Mouse (Mus musculus): Measurements from ENCODE around the gene Uqcr11. TPM values are rescaled to one million over a fixed set of nuclear protein-coding genes. Genes with fewer than 3 reads are reported as not detected.

The Uqcr11 gene
- polyA plus RNA-seq, 2 experiments, result 707 to 718 TPM

- Histone ChIP-seq H3K9me3 (ENCODE audit: control insufficient read depth, low read length) (no peaks in the 10 kb centered on the region), H3K27ac (replicated peaks; ENCODE audit: low read depth, low read length) (no peak overlapping the region), H3K4me1 (ENCODE audit: control insufficient read depth, insufficient read depth, low read length) (no peaks in the 10 kb centered on the region), H3K9ac (ENCODE audit: low read depth, low read length, severe bottlenecking) (no peak overlapping the region), H3K4me2 (replicated peaks; ENCODE audit: low read depth, low read length, severe bottlenecking) (no peak overlapping the region), H3K36me3 (ENCODE audit: control insufficient read depth, insufficient read depth, low read length) (no peaks in the 10 kb centered on the region), H3K4me3 (replicated peaks; ENCODE audit: low read length) (no peak overlapping the region), H3K27me3 (ENCODE audit: control insufficient read depth, insufficient read depth, low read length) (no peaks in the 10 kb centered on the region)
- TF ChIP-seq POLR2A (IDR thresholded peaks at IDR 0.05; ENCODE audit: borderline replicate concordance, extremely low read depth, insufficient read depth, insufficient read length), result no peak
- ATAC-seq (ENCODE audit: low FRiP score, low read depth) (no peak), DNase-seq (ENCODE audit: low spot score) (no peak)
- WGBS, result 62% methylated on average over 8 of the region's 8 CpGs
These were observed 35.0 kb upstream of the Uqcr11 start for GRCm38 (mm10) chr10:80441598-80441997.

DNA sequence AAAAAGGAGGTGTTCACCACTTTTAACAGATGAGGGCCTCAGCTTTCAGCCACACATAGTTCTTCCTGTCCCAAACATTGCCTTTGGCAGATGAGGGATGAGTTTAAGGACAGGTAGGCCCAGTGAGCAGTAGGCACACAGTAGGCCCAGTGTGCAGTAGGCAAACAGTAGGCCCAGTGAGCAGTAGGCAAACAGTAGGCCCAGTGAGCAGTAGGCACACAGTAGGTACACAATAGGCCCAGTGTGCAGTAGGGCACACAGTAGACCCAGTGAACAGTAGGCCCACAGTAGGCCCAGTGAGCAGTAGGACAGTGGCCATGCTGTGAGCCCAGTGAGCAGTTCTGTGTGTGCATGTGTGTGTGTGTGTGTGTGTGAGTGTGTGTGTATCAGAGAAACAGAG, 33.4 kb upstream of the Uqcr11 start:
- Histone ChIP-seq H3K4me2 (replicated peaks; ENCODE audit: low read depth, low read length, severe bottlenecking) (no peak overlapping the region), H3K9ac (ENCODE audit: low read depth, low read length, severe bottlenecking) (no peak overlapping the region), H3K4me1 (ENCODE audit: control insufficient read depth, insufficient read depth, low read length) (no peaks in the 10 kb centered on the region), H3K4me3 (replicated peaks; ENCODE audit: low read length) (no peak overlapping the region), H3K27ac (replicated peaks; ENCODE audit: low read depth, low read length) (no peak overlapping the region), H3K27me3 (ENCODE audit: control insufficient read depth, insufficient read depth, low read length) (no peaks in the 10 kb centered on the region), H3K36me3 (ENCODE audit: control insufficient read depth, insufficient read depth, low read length) (no peaks in the 10 kb centered on the region), H3K9me3 (ENCODE audit: control insufficient read depth, low read length) (no peaks in the 10 kb centered on the region)
- DNase-seq (ENCODE audit: low spot score) (no peak), ATAC-seq (ENCODE audit: low FRiP score, low read depth) (no peak)
- TF ChIP-seq POLR2A (IDR thresholded peaks at IDR 0.05; ENCODE audit: borderline replicate concordance, extremely low read depth, insufficient read depth, insufficient read length), result no peak

GRCm38 (mm10) chr10:80437973-80438372, 31.3 kb upstream of the Uqcr11 start:
- ATAC-seq (ENCODE audit: low FRiP score, low read depth), result no peak
- 53% methylated on average over 4 of the region's 4 CpGs for WGBS

GRCm38 (mm10) chr10:80436276-80436675, 29.6 kb upstream of the Uqcr11 start:
- H3K4me1 ChIP-seq (ENCODE audit: control insufficient read depth, insufficient read depth, low read length), result peaks cover 8% of the 10 kb centered on the region
- ATAC-seq (ENCODE audit: low FRiP score, low read depth) (no peak), DNase-seq (ENCODE audit: low spot score) (peak; percentile 20)
- H3K27ac ChIP-seq (replicated peaks; ENCODE audit: low read depth, low read length), result no peak overlapping the region
- no peak for TF ChIP-seq POLR2A (IDR thresholded peaks at IDR 0.05; ENCODE audit: borderline replicate concordance, extremely low read depth, insufficient read depth, insufficient read length)
- 13% methylated on average over 9 of the region's 9 CpGs for WGBS
- no peak overlapping the region for H3K4me2 ChIP-seq (replicated peaks; ENCODE audit: low read depth, low read length, severe bottlenecking)
- no peak overlapping the region for H3K4me3 ChIP-seq (replicated peaks; ENCODE audit: low read length)
- H3K36me3 ChIP-seq (ENCODE audit: control insufficient read depth, insufficient read depth, low read length), result peaks cover under 1% of the 10 kb centered on the region; the same call in 1 of the 2 replicates
- H3K9me3 ChIP-seq (ENCODE audit: control insufficient read depth, low read length), result no peaks in the 10 kb centered on the region
- H3K27me3 ChIP-seq (ENCODE audit: control insufficient read depth, insufficient read depth, low read length), result no peaks in the 10 kb centered on the region
- H3K9ac ChIP-seq (ENCODE audit: low read depth, low read length, severe bottlenecking), result no peak overlapping the region

More at GRCm38 (mm10) chr10:80437973-80438372, 31.3 kb upstream of the Uqcr11 start:
- Histone ChIP-seq H3K4me3 (replicated peaks; ENCODE audit: low read length) (no peak overlapping the region), H3K9me3 (ENCODE audit: control insufficient read depth, low read length) (no peaks in the 10 kb centered on the region), H3K9ac (ENCODE audit: low read depth, low read length, severe bottlenecking) (no peak overlapping the region), H3K27me3 (ENCODE audit: control insufficient read depth, insufficient read depth, low read length) (no peaks in the 10 kb centered on the region), H3K36me3 (ENCODE audit: control insufficient read depth, insufficient read depth, low read length) (no peaks in the 10 kb centered on the region), H3K4me2 (replicated peaks; ENCODE audit: low read depth, low read length, severe bottlenecking) (no peak overlapping the region), H3K27ac (replicated peaks; ENCODE audit: low read depth, low read length) (no peak overlapping the region), H3K4me1 (ENCODE audit: control insufficient read depth, insufficient read depth, low read length) (no peaks in the 10 kb centered on the region)
- no peak for TF ChIP-seq POLR2A (IDR thresholded peaks at IDR 0.05; ENCODE audit: borderline replicate concordance, extremely low read depth, insufficient read depth, insufficient read length)
- DNase-seq (ENCODE audit: low spot score), result no peak

- H3K36me3 ChIP-seq (ENCODE audit: control insufficient read depth, insufficient read depth, low read length), result peaks cover 6% of the 10 kb centered on the region
- no peak overlapping the region for H3K4me3 ChIP-seq (replicated peaks; ENCODE audit: low read length)
- H3K27ac ChIP-seq (replicated peaks; ENCODE audit: low read depth, low read length), result no peak overlapping the region
- no peaks in the 10 kb centered on the region for H3K9me3 ChIP-seq (ENCODE audit: control insufficient read depth, low read length)
- peak overlapping the region; percentile 21; the same call in 1 of the 2 replicates for H3K9ac ChIP-seq (ENCODE audit: low read depth, low read length, severe bottlenecking)
- TF ChIP-seq POLR2A (IDR thresholded peaks at IDR 0.05; ENCODE audit: borderline replicate concordance, extremely low read depth, insufficient read depth, insufficient read length), result no peak
- no peak overlapping the region for H3K4me2 ChIP-seq (replicated peaks; ENCODE audit: low read depth, low read length, severe bottlenecking)
- 41% methylated on average over 7 of the region's 7 CpGs for WGBS
- H3K4me1 ChIP-seq (ENCODE audit: control insufficient read depth, insufficient read depth, low read length), result peaks cover 8% of the 10 kb centered on the region
- no peak for ATAC-seq (ENCODE audit: low FRiP score, low read depth)
- DNase-seq (ENCODE audit: low spot score), result no peak
- H3K27me3 ChIP-seq (ENCODE audit: control insufficient read depth, insufficient read depth, low read length), result no peaks in the 10 kb centered on the region
These were observed 29.1 kb upstream of the Uqcr11 start for GRCm38 (mm10) chr10:80435764-80436163.

DNA sequence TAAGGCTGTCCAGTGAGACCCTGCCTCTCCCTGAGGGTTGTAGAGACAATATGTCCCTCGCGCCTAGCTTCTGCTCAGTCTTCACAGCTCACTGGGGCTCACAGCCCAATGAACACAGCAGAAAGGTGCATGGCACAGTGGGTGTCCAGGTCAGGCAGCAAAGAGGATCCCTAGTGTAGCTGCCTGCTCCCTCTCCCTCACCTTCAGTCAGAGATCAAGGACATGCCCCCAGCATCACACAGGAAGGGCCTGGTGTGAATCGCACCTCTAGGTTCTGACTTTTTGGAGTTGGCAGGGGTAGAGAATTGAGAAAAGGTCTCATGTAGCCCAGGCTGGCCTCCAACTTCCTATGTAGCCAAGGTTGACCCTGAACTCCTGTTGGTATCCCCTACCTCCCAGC, 28.2 kb upstream of the Uqcr11 start:
- 77% methylated on average over 3 of the region's 3 CpGs for WGBS
- Histone ChIP-seq H3K9ac (ENCODE audit: low read depth, low read length, severe bottlenecking) (no peak overlapping the region), H3K4me2 (replicated peaks; ENCODE audit: low read depth, low read length, severe bottlenecking) (no peak overlapping the region), H3K27me3 (ENCODE audit: control insufficient read depth, insufficient read depth, low read length) (no peaks in the 10 kb centered on the region), H3K36me3 (ENCODE audit: control insufficient read depth, insufficient read depth, low read length) (peaks cover 15% of the 10 kb centered on the region), H3K4me1 (ENCODE audit: control insufficient read depth, insufficient read depth, low read length) (peaks cover 8% of the 10 kb centered on the region), H3K9me3 (ENCODE audit: control insufficient read depth, low read length) (no peaks in the 10 kb centered on the region), H3K27ac (replicated peaks; ENCODE audit: low read depth, low read length) (no peak overlapping the region), H3K4me3 (replicated peaks; ENCODE audit: low read length) (no peak overlapping the region)
- DNase-seq (ENCODE audit: low spot score) (no peak), ATAC-seq (ENCODE audit: low FRiP score, low read depth) (no peak)
- TF ChIP-seq POLR2A (IDR thresholded peaks at IDR 0.05; ENCODE audit: borderline replicate concordance, extremely low read depth, insufficient read depth, insufficient read length), result no peak
